Mouse (Mus musculus): Measurements from ENCODE around the gene Prrg2.

The Prrg2 gene

DNA sequence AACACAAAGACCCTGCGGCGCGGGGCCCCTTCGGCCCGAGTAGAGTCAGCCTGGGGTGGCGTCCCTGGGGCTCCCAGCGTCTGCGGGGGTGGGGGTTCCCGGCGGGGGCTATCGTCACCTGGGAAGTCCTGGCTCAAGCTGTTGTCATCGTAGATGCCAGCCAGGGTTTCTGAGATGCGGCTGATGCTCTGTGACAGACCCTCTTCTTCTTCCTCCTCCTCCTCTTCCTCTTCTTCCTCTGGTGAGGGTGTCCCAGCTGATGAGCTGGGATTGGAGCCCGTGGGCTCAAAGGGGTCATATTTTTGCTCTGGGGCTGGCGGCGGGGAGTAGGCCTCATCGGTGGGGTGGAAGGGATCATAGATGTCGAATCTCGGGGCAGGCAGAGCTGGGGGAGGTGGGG is 54.1 kb downstream of the Prrg2 start:
- no peak for DNase-seq (ENCODE audit: low read depth)

DNA sequence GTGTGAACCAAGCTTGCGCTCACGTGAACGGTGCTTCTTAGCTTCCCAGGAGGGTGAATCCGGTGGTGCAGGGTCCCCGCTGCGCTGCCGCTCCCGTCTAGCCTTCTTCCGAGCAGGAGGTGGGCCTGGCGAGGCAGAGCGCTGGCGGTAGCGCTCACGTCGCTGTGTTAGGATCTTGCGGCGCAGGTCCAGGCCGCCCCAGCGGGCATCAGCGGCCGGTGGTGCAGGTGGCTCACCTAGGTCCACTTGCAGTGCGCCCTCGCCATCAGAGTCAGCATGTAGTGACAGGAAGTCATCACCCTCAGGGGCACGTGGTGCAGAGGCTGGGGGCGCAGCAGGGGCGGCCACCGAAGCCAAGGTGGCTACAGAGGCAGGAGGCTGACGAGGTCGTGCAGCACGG is 54.6 kb downstream of the Prrg2 start:
- DNase-seq (ENCODE audit: low read depth) = no peak

GRCm38 (mm10) chr7:45007141-45007540 is 55.3 kb downstream of the Prrg2 start:
- DNase-seq (ENCODE audit: low read depth) = no peak

- DNase-seq (ENCODE audit: low read depth) = no peak
Observed at GRCm38 (mm10) chr7:45006503-45006902, 56.0 kb downstream of the Prrg2 start.

DNA sequence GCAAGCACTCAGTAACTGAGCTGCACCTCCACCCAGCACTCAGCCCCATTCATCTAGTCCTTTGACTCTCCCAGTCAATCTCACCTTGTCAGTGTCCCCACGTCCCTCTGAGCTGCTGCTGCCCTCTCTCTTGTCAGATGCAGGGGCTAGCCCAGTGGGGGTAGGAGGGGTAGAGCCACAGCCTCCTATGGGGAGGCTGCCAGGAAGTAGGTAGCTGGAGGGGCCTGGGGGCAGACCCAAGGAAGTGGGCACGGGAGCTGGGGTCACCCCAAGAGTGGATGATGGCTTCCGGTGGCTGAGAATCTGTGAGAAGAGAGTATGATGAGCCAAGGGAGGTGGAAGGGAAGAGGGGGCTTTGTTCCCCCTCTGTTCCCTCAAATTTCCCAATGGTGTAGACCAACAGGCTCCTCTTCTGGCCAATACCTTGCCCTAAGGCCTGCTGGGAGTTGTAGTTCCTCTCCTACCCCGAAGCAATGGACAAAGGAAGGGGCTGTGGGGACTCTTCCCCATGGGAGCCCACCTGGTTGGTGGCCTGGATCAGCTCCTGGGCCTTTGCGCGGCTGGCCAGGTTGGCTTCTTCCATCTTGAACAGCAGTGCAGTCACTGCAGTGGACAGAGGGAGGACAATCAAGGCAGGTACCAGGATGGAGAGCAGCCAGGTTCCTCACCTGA is 57.0 kb downstream of the Prrg2 start:
- no peak for DNase-seq (ENCODE audit: low read depth)

- DNase-seq (ENCODE audit: low read depth) = no peak
Observed at GRCm38 (mm10) chr7:45004546-45004945, 57.9 kb downstream of the Prrg2 start.
